Mouse (Mus musculus) left cerebral cortex, postnatal 10 days (tissue): ENCODE data around the gene Zfp541. TPM values are rescaled to one million over a fixed set of nuclear protein-coding genes. Genes with fewer than 3 reads are reported as not detected.

Experiments
- DNase-seq, 2 experiments: peaks; one replicate each; pipeline ENCODE4 v3.0.0; 2021 to 2022; ENCODE audit warnings: low spot score in 2 of 2, mixed read lengths in 1 of 2; ENCODE audit errors: extremely low spot score in 1 of 2
- intact Hi-C: fragments of 180-260 bp; cut with DNase I; formaldehyde crosslinking; loops from one replicate; pipeline ENCODE4 v1.15.1; 2025
- total RNA-seq, 2 experiments: library from RNA; stranded (reverse); gene quantifications; 2 replicates each; pipeline ENCODE4 v1.2.3; 2021

Gene Zfp541
- total RNA-seq, 2 experiments from 2014 or later: 0.26 to 0.58 TPM

GRCm38 (mm10) chr7:16110158-16110557 lies 48.5 kb downstream of the Zfp541 start:
- peak in 1 of 2 experiments; percentile 18 for DNase-seq
- intact Hi-C loops: no loop called here

DNA sequence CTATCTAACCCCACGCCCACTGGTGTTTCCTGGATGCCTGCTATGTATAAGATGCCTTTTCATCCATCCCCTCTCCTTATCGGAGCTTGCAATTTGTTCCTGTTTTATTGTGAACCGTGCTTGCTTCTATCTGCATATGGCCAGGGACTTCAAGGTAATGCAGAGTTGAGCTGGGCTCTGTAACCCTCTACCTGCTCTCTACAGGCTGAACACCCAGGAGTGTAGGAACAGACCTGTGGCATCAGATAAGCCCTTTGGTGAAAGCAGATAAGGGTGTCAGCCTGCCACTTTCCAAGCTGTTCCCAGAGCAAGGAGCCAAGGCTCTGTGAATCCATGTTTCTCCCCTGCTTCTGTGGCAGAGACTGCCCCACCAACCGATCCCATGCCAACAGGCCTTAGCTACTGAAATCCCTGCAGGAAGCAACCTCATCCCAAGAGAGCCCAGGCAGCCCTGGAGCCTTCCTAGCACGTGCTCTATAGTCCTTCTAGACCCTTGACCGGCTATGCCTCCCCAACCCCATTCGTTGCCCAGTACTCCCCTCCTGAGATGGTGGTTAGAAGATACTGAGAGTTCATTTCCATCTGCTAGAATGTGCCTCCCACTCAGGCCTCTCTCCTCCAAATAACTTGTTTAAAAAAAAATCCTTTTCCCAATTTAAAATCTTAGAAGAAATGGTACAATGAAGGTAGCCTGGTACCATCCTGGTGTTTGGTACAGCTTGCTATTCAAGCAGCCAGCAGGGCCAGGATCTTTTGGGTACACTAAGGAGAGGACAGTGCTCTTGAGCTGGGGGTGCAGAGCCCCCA lies 49.9 kb downstream of the Zfp541 start:
- intact Hi-C loops: no loop called here
- DNase-seq: no peak

- intact Hi-C loops: no loop called here
- no peak for DNase-seq
These were observed 54.8 kb downstream of the Zfp541 start for GRCm38 (mm10) chr7:16116418-16116817.

- intact Hi-C loops: no loop called here
- no peak for DNase-seq
These were observed 55.5 kb downstream of the Zfp541 start for GRCm38 (mm10) chr7:16117100-16117499.

DNA sequence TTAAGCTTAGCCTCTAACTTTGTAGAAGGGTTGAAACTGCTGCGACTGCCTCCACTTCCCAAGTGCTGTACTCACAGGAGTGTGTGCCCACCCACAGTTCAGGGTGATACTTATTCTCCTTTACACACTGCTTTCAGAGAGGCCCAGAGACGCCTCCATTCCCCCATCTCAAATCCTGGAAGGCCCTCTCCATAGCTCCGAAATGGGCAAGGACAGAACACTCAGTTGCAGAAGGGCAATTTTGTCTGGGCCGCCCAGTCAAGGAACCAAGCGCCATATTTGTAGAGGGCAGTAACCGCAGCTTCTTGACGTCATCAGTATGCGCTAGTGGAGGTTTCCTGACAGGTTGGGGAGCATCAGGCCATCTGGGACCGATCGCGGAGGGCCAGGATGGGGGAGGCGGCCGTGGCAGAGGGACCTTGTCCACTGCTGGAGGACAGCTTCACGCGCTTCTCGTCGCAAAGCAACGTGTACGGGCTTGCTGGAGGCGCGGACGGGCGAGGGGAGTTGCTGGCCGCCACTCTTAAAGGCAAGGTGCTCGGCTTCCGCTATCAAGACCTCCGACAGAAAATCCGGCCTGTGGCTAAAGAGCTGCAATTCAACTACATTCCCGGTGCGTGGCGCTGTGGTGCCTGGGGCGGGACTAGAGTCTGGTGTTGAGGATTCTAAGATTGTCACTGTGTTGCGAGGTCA lies 58.1 kb downstream of the Zfp541 start, which contains the start of gene Kptn:
Gene Kptn (plus strand): TSS at position 327 of the 693 bp plus-strand sequence.
- peak; percentile 92 for DNase-seq
- intact Hi-C loops: no loop called here

- DNase-seq: no peak
- intact Hi-C loops: no loop called here
These were observed 58.6 kb downstream of the Zfp541 start for GRCm38 (mm10) chr7:16120262-16120600.

DNA sequence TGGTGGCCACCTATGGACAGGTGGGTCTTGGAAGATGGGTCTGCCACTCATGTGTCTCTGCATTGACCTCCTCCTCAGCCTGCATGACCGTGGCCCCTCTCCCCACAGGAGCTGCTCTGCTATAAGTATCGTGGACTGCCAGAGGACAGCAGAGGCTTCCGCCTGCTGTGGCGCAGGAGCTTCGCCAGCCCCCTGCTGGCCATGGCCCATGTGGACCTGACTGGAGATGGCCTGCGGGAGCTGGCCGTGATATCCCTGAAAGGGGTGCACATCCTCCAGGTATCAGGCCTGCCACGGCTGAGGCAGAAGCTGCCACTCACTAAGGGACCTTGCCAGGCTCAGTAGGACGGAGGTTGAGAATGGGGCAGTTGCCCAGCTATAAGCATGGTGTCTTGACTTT lies 64.2 kb downstream of the Zfp541 start:
- DNase-seq: no peak
- intact Hi-C loops: no loop called here

DNA sequence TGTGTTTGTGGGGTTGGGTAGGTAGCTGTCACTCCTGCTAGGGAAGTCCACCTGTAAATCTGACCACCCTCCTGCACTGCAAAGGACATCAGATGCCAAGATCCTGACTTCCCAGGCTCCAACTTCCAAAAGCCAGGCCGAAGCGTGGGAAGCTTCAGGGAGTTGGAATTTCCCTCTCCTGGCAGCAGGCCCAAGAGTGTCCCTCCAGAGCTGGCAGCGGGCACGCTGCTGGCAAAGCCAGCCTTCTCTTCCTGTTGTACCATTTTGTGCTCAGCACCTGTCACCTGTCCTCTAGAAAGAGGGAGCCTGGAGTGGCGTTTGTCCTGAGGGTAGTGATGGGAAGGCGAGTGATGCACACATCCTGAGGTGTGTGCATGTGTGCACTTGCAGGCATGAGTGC lies 66.7 kb downstream of the Zfp541 start:
- intact Hi-C loops: no loop called here
- DNase-seq: peak in 1 of 2 experiments; percentile 68

- intact Hi-C loops: no loop called here
- DNase-seq: no peak
These were observed 67.3 kb downstream of the Zfp541 start for GRCm38 (mm10) chr7:16128899-16129298.

- peak; percentile 86 to 94 for DNase-seq
- intact Hi-C loops: no loop called here
These were observed 67.8 kb downstream of the Zfp541 start, which contains the start of gene Slc8a2 for GRCm38 (mm10) chr7:16129421-16129845. Gene Slc8a2, plus strand, starts transcription at chr7:16129826.

DNA sequence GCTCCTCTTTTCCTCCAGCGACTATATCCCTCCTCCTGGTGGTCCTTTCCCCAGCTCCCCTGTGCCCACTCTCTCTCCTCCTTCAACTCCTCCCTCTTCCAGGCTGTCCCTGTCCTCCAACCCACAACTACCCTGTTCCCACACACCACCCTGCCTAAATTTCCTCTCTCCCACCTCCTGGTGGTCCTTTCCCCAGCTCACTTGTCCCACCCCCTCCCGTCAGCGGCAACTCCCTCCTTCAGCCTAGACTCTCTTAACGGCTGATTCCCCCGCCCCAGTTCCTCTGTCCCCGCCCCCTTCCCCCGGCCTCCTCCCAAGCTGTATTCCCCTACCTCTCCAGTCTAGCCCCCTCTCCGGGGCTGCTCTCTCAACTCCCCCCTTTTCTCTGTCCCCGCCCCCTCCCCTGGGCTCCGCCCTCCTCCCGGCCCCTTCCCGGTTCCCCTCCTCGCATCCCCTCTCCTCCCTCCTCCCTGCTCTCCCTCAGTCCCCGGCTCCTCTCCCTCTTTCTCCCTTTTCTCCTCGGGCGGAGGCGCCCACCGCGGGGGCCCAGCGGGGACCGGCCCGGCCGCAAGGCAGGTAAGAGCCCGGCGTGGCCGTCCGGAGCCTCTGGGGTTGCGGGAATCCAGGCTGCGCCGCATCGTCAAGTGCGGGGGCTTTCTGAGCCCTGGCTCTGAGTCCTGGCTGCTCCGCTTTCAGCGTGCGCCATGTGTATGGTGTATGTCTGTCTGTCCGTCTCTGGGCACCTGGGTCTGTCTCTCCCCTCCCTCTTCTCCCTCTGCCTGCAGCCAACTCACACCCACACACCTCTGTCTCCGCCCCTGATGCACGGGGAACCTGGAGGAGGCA lies 68.5 kb downstream of the Zfp541 start:
- peak; percentile 36 to 84 for DNase-seq
- intact Hi-C loops: no loop called here

GRCm38 (mm10) chr7:16130956-16131634 lies 69.5 kb downstream of the Zfp541 start:
- no peak for DNase-seq
- intact Hi-C loops: no loop called here

- intact Hi-C loops: no loop called here
- DNase-seq: no peak
These were observed 70.6 kb downstream of the Zfp541 start for GRCm38 (mm10) chr7:16132161-16132581.

DNA sequence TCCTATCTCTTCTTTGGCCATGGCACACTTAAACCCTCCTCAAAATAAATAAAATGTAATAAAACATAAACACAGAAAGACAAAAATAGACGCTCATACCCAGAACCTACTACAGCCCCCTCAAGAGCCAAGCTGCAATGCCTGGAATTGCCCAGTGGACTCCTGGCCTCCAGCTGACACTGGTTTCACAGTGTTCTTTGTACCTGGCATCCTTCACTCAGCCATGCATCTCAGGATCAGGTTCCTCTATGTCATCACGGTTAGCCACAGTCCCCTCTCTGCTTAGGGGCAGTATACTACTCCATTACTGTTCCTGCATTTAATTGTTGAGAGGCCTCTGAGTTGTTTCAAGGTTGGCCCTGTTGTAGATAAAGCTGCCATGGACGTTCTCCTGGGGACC lies 71.3 kb downstream of the Zfp541 start:
- no peak for DNase-seq
- intact Hi-C loops: no loop called here

DNA sequence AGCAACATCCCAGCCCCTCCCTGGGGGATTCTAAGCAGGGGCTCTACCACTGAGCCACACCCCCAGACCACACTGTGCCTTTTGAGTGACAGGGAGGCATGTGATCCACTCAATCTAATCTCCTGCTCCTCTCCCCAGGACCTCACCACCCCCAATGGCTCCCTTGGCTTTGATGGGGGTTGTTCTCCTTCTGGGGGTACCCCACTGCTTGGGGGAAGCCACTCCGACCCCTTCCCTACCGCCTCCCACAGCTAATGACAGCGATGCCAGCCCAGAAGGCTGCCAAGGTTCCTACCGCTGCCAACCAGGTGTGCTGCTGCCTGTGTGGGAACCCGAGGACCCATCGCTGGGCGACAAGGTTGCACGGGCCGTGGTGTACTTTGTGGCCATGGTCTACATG lies 72.1 kb downstream of the Zfp541 start:
- intact Hi-C loops: no loop called here
- no peak for DNase-seq

- intact Hi-C loops: no loop called here
- no peak for DNase-seq
These were observed 73.4 kb downstream of the Zfp541 start for GRCm38 (mm10) chr7:16134951-16135392.
